Mouse (Mus musculus): ENCODE data around the gene Klhdc1.

The Klhdc1 gene

GRCm38 (mm10) chr12:69297411-69298150 is 56.6 kb downstream of the Klhdc1 start:
- no peak for DNase-seq (ENCODE audit: low spot score)

- DNase-seq (ENCODE audit: low spot score), result no peak
These were observed 57.3 kb downstream of the Klhdc1 start for GRCm38 (mm10) chr12:69298281-69298680.

- DNase-seq (ENCODE audit: low spot score), result peak; percentile 64
These were observed 58.3 kb downstream of the Klhdc1 start for GRCm38 (mm10) chr12:69299231-69299630.

DNA sequence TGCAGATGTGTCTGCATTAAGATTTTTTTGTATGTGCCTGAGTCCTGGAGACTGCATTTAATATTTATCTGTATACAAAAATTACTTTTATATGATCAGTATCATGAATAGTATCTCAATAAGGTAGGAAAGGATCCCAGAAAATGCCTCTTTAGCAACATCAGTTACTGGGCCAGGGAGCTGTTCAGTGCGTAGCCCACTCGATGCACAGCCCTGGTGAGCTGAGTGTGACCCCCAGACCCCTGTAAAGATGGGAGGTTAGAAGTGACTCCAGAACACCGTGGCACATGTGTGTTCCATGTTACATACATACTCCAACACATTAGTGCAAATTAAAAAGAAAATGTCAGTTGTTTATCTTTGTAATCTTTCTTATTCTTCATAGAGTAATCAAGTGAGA is 58.9 kb downstream of the Klhdc1 start:
- DNase-seq (ENCODE audit: low spot score), result no peak

- DNase-seq (ENCODE audit: low spot score), result no peak
These were observed 59.4 kb downstream of the Klhdc1 start for GRCm38 (mm10) chr12:69300391-69300790.

- DNase-seq (ENCODE audit: low spot score), result no peak
These were observed 61.2 kb downstream of the Klhdc1 start for GRCm38 (mm10) chr12:69302171-69302570.

DNA sequence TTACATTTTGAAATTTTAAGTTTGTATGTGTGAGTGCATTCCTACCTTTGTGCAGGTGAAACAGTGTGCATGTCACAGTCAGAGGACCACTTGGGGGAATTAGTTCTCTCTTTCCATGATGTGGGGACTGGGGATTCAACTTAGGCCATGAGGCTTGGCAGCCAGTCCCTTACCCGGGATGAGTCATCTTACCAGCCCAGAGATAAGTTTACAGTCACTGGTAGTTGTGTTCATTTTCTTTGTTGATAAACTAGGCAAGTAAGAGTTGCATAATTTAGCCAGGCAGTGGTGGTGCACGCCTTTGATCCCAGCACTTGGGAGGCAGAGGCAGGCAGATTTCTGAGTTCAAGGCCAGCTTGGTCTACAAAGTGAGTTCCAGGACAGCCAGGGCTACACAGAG is 63.1 kb downstream of the Klhdc1 start:
- no peak for DNase-seq (ENCODE audit: low spot score)

DNA sequence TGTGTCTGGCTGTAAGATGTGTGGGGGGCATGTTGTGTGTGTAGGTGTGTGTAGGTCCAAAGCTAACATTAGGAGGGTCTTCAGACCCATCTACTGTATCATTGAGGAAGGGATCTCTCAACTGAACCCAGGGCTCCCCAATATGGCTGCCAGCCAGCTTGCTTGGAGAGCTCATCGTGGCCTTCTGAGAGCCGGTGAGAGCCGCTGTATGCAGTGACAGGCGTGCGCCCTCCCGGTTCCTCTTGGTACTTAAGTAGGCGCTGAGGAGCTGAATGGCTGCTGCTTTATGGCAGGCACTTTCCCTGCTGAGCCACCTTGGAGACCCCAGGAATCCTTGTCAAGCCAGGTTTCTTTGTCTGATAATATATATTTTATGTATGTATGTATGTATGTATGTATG is 65.4 kb downstream of the Klhdc1 start:
- DNase-seq (ENCODE audit: low spot score), result no peak

- no peak for DNase-seq (ENCODE audit: low spot score)
These were observed 68.7 kb downstream of the Klhdc1 start for GRCm38 (mm10) chr12:69309659-69310058.

DNA sequence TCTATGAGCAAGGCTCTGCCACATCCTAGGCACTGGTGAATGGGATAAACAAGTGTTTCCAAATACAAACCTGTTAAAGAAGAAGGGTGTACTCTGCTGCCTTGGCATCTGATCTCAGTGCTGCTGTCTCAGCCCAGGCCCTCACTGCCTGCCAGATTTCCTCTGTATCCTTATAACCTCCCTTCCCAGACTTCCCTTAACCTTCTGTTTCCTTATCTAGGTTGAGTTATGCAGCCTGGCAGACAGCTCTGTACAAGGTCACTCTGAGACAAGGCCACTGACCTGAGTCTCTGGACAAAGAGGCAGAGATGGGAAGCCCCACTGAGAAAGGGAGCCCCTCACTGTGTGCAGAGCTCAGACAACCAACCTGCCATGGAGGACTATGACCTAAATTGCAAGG is 77.5 kb downstream of the Klhdc1 start:
- DNase-seq (ENCODE audit: low spot score), result no peak

- no peak for DNase-seq (ENCODE audit: low spot score)
These were observed 90.2 kb downstream of the Klhdc1 start for GRCm38 (mm10) chr12:69331187-69331586.

GRCm38 (mm10) chr12:69332147-69332546 is 91.2 kb downstream of the Klhdc1 start:
- DNase-seq (ENCODE audit: low spot score), result no peak

DNA sequence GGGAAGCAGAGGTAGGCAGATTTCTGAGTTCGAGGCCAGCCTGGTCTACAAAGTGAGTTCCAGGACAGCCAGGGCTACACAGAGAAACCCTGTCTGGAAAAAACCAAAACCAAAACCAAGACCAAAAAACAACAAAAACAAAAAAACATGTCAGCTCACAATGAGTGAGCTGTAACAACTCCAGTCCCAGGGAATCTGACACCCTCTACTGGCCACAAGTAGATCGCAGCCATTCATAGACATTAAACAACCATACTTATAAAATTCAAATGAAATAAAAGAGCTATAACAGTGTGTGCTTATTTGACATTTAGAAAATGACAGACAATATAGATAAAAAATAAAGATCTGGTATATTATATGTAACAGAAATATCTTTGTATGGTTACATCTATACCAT is 92.6 kb downstream of the Klhdc1 start:
- DNase-seq (ENCODE audit: low spot score), result peak; percentile 25

Data from urinary bladder, postnatal 14 days (tissue).